Mouse (Mus musculus) layer of hippocampus, adult 2 months (tissue): ENCODE measurements at regions not wholly inside any gene's neighbourhood (a gene's known extent, or its start where the extent isn't known, plus 50 kb on each side); places are given as distances from the start of the nearest gene placed in this dataset.
"Not testable (repeated sequence)": the region's sequence is repeated elsewhere in the genome, so short reads cannot be mapped to it uniquely, and the experiment has no call there.

Experiments used
- DNase-seq, 2 experiments: peaks; one replicate each; pipeline ENCODE4 v3.0.0; 2022; ENCODE audit warnings: low spot score in 2 of 2
- H3K27ac ChIP-seq: fragments of 200-600 bp; 2 replicates; pipeline ENCODE4 v1.8.1; 2022
- H3K4me3 ChIP-seq: fragments of 200-600 bp; 2 replicates; pipeline ENCODE4 v1.8.1; 2022; ENCODE audit warnings: mild to moderate bottlenecking
- CTCF ChIP-seq: fragments of 200-600 bp; conservative IDR thresholded peaks from 2 replicates; pipeline ENCODE4 v1.8.1; 2022; ENCODE audit warnings: antibody characterized with exemption, mild to moderate bottlenecking, moderate library complexity

GRCm38 (mm10) chr3:111194541-111194940, 943.7 kb upstream of the Prmt6 start:
- no peak for DNase-seq
- TF ChIP-seq CTCF = no peak
- H3K4me3 ChIP-seq = no peak overlapping the region

DNA sequence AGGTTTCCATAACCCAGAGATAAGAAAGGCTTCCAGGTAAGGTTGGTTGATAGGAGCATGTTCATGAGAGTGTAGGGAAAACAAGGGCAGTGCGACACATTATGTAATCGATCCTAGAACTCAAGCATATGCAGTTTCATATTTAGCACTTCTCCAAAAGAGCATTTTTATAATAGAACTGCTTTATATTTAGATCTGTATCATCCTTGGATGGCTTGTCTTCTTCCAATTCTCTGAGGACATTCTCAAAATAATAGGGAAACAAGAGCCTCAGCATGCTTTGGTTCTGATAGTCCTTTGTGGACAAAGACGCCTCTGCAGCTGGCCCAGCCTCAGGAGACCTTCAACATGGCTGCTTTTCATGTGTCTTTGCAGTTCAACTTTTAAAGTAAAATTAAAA, 915.9 kb upstream of the Prmt6 start:
- TF ChIP-seq CTCF = no peak
- DNase-seq = no peak
- Histone ChIP-seq H3K27ac (no peak overlapping the region), H3K4me3 (no peak overlapping the region)

More at GRCm38 (mm10) chr3:111194541-111194940, 943.7 kb upstream of the Prmt6 start:
- no peak overlapping the region for H3K27ac ChIP-seq

DNA sequence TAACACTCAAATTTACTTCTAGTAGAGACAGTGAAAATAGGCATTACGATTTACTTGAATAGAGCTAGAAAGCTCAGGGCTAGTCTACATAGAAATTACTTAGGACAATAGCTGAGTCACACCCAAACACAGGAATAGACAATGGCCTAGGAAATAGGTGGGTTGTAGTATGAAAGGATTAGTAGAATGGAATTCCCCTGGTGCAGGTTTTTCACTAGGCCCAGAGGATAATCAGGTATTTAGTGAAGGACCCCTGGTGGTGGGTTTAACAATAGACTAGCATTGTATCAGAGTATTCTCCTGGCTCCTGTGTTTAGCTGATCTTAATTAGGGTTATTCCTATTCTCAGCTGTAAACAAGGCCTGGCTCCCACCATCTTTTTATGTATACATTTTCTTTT, 890.4 kb upstream of the Prmt6 start:
- H3K4me3 ChIP-seq, H3K27ac ChIP-seq, DNase-seq: not testable (repeated sequence)

DNA sequence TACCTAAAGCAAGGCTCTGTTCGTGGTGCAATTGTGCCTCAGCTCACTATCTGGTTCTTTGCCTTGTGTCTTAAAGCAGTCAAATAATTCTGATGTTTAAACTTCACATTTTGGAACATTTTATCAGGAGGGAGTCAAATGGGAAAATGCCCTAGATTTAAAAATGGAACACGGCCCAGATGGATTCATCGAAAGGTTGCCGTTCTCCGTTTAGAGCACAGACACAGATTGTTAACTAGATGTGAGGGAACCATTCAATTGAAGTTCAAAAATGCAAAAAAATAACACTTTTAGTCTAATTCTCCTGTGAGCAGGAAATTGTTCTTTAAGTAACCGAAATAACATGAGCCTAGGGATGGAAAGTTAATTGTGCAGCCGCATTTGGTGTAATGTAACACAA, 858.2 kb upstream of the Prmt6 start:
- H3K4me3 ChIP-seq = no peak overlapping the region
- DNase-seq = peak; percentile 16
- TF ChIP-seq CTCF = no peak
- H3K27ac ChIP-seq = peak overlapping the region; percentile 54; the same call in 1 of the 2 replicates

- Histone ChIP-seq H3K27ac (peak overlapping the region; percentile 81), H3K4me3 (no peak overlapping the region)
- TF ChIP-seq CTCF = no peak
- peak; percentile 21 to 66 for DNase-seq
Observed at GRCm38 (mm10) chr3:111102646-111103045, 851.8 kb upstream of the Prmt6 start.

- Histone ChIP-seq H3K27ac (no peak overlapping the region), H3K4me3 (no peak overlapping the region)
- no peak for TF ChIP-seq CTCF
- no peak for DNase-seq
Observed at GRCm38 (mm10) chr3:111074311-111074710, 823.5 kb upstream of the Prmt6 start.

GRCm38 (mm10) chr3:111070301-111070700, 819.5 kb upstream of the Prmt6 start:
- Histone ChIP-seq H3K4me3 (no peak overlapping the region), H3K27ac (no peak overlapping the region)
- no peak for DNase-seq
- TF ChIP-seq CTCF = no peak

GRCm38 (mm10) chr3:111069843-111070242, 819.0 kb upstream of the Prmt6 start:
- DNase-seq = peak in 1 of 2 experiments; percentile 9
- Histone ChIP-seq H3K27ac (no peak overlapping the region), H3K4me3 (no peak overlapping the region)
- TF ChIP-seq CTCF = no peak

DNA sequence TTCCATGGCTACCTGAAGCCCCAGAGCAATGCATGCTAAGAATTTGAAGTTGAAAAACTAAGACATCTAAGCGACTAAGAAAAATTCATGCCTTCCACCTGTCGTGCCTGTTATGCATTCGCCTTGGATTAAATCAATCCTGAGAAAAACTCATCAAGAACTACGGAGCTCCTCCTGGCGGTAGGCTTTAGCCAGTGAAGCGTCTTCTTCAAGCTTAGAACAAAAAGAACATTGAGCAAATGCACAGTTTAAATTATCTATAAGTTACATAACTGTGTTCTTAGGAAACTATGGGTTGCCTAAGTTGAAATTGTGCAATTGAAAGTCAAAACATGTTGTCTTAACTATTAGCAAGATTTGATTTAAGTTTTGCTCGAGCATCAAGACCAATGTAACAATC, 818.4 kb upstream of the Prmt6 start:
- peak; percentile 84 for TF ChIP-seq CTCF
- peak; percentile 52 to 70 for DNase-seq

GRCm38 (mm10) chr3:111049638-111050037, 798.8 kb upstream of the Prmt6 start:
- no peak for TF ChIP-seq CTCF
- Histone ChIP-seq H3K4me3 (no peak overlapping the region), H3K27ac (no peak overlapping the region)
- DNase-seq = no peak

More for the DNA sequence above, 818.4 kb upstream of the Prmt6 start:
- Histone ChIP-seq H3K4me3 (no peak overlapping the region), H3K27ac (no peak overlapping the region)
